Mouse (Mus musculus) ES-E14 (cell line): Measurements from ENCODE around the gene Slc23a2.

Experiments
- CHD2 ChIP-seq: IDR thresholded peaks from 2 replicates; pipeline ENCODE4 v1.6.1; 2014; ENCODE audit warnings: mild to moderate bottlenecking, low read depth, low read length, inconsistent platforms
- HCFC1 ChIP-seq: IDR thresholded peaks from 2 replicates; pipeline ENCODE4 v1.6.1; 2012; ENCODE audit warnings: low read length, inconsistent platforms, borderline replicate concordance; ENCODE audit not compliant: insufficient read depth
- MAFK ChIP-seq: IDR thresholded peaks from 2 replicates; pipeline ENCODE4 v1.6.1; 2014; ENCODE audit warnings: mild to moderate bottlenecking, low read depth, low read length, inconsistent platforms; ENCODE audit not compliant: insufficient read depth
- ZC3H11A ChIP-seq: IDR thresholded peaks from 2 replicates; pipeline ENCODE4 v1.6.1; 2012; ENCODE audit warnings: low read depth, mild to moderate bottlenecking, inconsistent platforms, low read length, borderline replicate concordance
- ZNF384 ChIP-seq: IDR thresholded peaks from 2 replicates; pipeline ENCODE4 v1.6.1; 2012; ENCODE audit warnings: low read depth, low read length, inconsistent platforms

GRCm38 (mm10) chr2:132034590-132035469 is 110.1 kb downstream of the Slc23a2 start:
- no peak for TF ChIP-seq ZC3H11A
- TF ChIP-seq HCFC1, result no peak
- TF ChIP-seq ZNF384, result no peak
- no peak for TF ChIP-seq MAFK
- TF ChIP-seq CHD2, result no peak
